Mouse (Mus musculus): ENCODE results near the gene Gm49384. TPM values are rescaled to one million over a fixed set of nuclear protein-coding genes. Genes with fewer than 3 reads are reported as not detected.

Gene Gm49384
- polyA plus RNA-seq, 1 experiment from 2014 or later, result 8.7 TPM

GRCm38 (mm10) chr12:69210056-69210979 is 6.3 kb upstream of the Gm49384 start:
- Histone ChIP-seq H3K9ac (ENCODE audit: low read length) (no peak overlapping the region), H3K36me3 (ENCODE audit: control insufficient read depth, insufficient read depth, low read length) (0 out of 2 replicates have a peak, but pooled peaks cover 4% of the 10 kb centered on the region)
- no peak for DNase-seq (ENCODE audit: low spot score)

GRCm38 (mm10) chr12:69208520-69208919 is 4.5 kb upstream of the Gm49384 start:
- H3K4me1 ChIP-seq (replicated peaks; ENCODE audit: control insufficient read depth, insufficient read depth), result no peaks in the 10 kb centered on the region
- no peak overlapping the region for H3K4me3 ChIP-seq (ENCODE audit: low read depth, low read length)
- no peaks in the 10 kb centered on the region for H3K27me3 ChIP-seq (ENCODE audit: control insufficient read depth, insufficient read depth, low read length)
- no peak overlapping the region for H3K27ac ChIP-seq (replicated peaks)
- H3K9me3 ChIP-seq (ENCODE audit: control insufficient read depth, low read length), result no peaks in the 10 kb centered on the region
- TF ChIP-seq CTCF (IDR thresholded peaks at IDR 0.05; ENCODE audit: low read depth) (peak; percentile 50), EP300 (optimal IDR thresholded peaks at IDR 0.05) (no peak)
- no peak for ATAC-seq (ENCODE audit: low FRiP score, low TSS enrichment)
- no peak overlapping the region for H3K4me2 ChIP-seq (replicated peaks; ENCODE audit: low read depth)
- 0 out of 2 replicates have a peak, but pooled peaks cover 4% of the 10 kb centered on the region for H3K36me3 ChIP-seq (ENCODE audit: control insufficient read depth, insufficient read depth, low read length)
- DNase-seq (ENCODE audit: low spot score), result no peak
- WGBS, result 93% methylated on average over 2 of the region's 2 CpGs
- no peak overlapping the region for H3K9ac ChIP-seq (ENCODE audit: low read length)

More at GRCm38 (mm10) chr12:69210056-69210979, 6.3 kb upstream of the Gm49384 start:
- Histone ChIP-seq H3K27ac (replicated peaks) (no peak overlapping the region), H3K4me3 (ENCODE audit: low read depth, low read length) (no peak overlapping the region), H3K9me3 (ENCODE audit: control insufficient read depth, low read length) (no peaks in the 10 kb centered on the region), H3K4me1 (replicated peaks; ENCODE audit: control insufficient read depth, insufficient read depth) (no peaks in the 10 kb centered on the region), H3K27me3 (ENCODE audit: control insufficient read depth, insufficient read depth, low read length) (no peaks in the 10 kb centered on the region), H3K4me2 (replicated peaks; ENCODE audit: low read depth) (no peak overlapping the region)
- no peak for ATAC-seq (ENCODE audit: low FRiP score, low TSS enrichment)
- no peak for TF ChIP-seq CTCF (IDR thresholded peaks at IDR 0.05; ENCODE audit: low read depth)
- TF ChIP-seq EP300 (optimal IDR thresholded peaks at IDR 0.05), result no peak
- 91% methylated on average over 18 of the region's 18 CpGs for WGBS

- H3K9me3 ChIP-seq (ENCODE audit: control insufficient read depth, low read length), result no peaks in the 10 kb centered on the region
- 95% methylated on average over 7 of the region's 7 CpGs for WGBS
- no peak overlapping the region for H3K4me3 ChIP-seq (ENCODE audit: low read depth, low read length)
- H3K4me2 ChIP-seq (replicated peaks; ENCODE audit: low read depth), result no peak overlapping the region
- TF ChIP-seq CTCF (IDR thresholded peaks at IDR 0.05; ENCODE audit: low read depth) (no peak), EP300 (optimal IDR thresholded peaks at IDR 0.05) (no peak)
- DNase-seq (ENCODE audit: low spot score) (no peak), ATAC-seq (ENCODE audit: low FRiP score, low TSS enrichment) (no peak)
- H3K9ac ChIP-seq (ENCODE audit: low read length), result no peak overlapping the region
- H3K4me1 ChIP-seq (replicated peaks; ENCODE audit: control insufficient read depth, insufficient read depth), result no peaks in the 10 kb centered on the region
- no peak overlapping the region for H3K27ac ChIP-seq (replicated peaks)
- H3K36me3 ChIP-seq (ENCODE audit: control insufficient read depth, insufficient read depth, low read length), result 0 out of 2 replicates have a peak, but pooled peaks cover 4% of the 10 kb centered on the region
- no peaks in the 10 kb centered on the region for H3K27me3 ChIP-seq (ENCODE audit: control insufficient read depth, insufficient read depth, low read length)
Observed at GRCm38 (mm10) chr12:69207926-69208325, 3.9 kb upstream of the Gm49384 start.

GRCm38 (mm10) chr12:69207396-69207795 is 3.3 kb upstream of the Gm49384 start:
- Histone ChIP-seq H3K4me3 (ENCODE audit: low read depth, low read length) (no peak overlapping the region), H3K4me1 (replicated peaks; ENCODE audit: control insufficient read depth, insufficient read depth) (no peaks in the 10 kb centered on the region), H3K9me3 (ENCODE audit: control insufficient read depth, low read length) (no peaks in the 10 kb centered on the region), H3K27me3 (ENCODE audit: control insufficient read depth, insufficient read depth, low read length) (no peaks in the 10 kb centered on the region), H3K36me3 (ENCODE audit: control insufficient read depth, insufficient read depth, low read length) (0 out of 2 replicates have a peak, but pooled peaks cover 4% of the 10 kb centered on the region), H3K27ac (replicated peaks) (no peak overlapping the region), H3K4me2 (replicated peaks; ENCODE audit: low read depth) (no peak overlapping the region), H3K9ac (ENCODE audit: low read length) (no peak overlapping the region)
- no peak for ATAC-seq (ENCODE audit: low FRiP score, low TSS enrichment)
- DNase-seq (ENCODE audit: low spot score), result no peak
- no peak for TF ChIP-seq EP300 (optimal IDR thresholded peaks at IDR 0.05)
- no peak for TF ChIP-seq CTCF (IDR thresholded peaks at IDR 0.05; ENCODE audit: low read depth)
- WGBS, result 91% methylated on average over 8 of the region's 8 CpGs

GRCm38 (mm10) chr12:69198985-69199384 is 5.1 kb downstream of the Gm49384 start:
- 0 out of 2 replicates have a peak, but pooled peaks cover 3% of the 10 kb centered on the region for H3K36me3 ChIP-seq (ENCODE audit: control insufficient read depth, insufficient read depth, low read length)
- H3K4me3 ChIP-seq (ENCODE audit: low read depth, low read length), result no peak overlapping the region
- H3K27me3 ChIP-seq (ENCODE audit: control insufficient read depth, insufficient read depth, low read length), result no peaks in the 10 kb centered on the region
- no peak overlapping the region for H3K4me2 ChIP-seq (replicated peaks; ENCODE audit: low read depth)
- no peak overlapping the region for H3K9ac ChIP-seq (ENCODE audit: low read length)
- TF ChIP-seq EP300 (optimal IDR thresholded peaks at IDR 0.05), result no peak
- TF ChIP-seq CTCF (IDR thresholded peaks at IDR 0.05; ENCODE audit: low read depth), result no peak
- ATAC-seq (ENCODE audit: low FRiP score, low TSS enrichment) (peak; percentile 63; the same call in 1 of the 2 replicates), DNase-seq (ENCODE audit: low spot score) (peak; percentile 29)
- H3K4me1 ChIP-seq (replicated peaks; ENCODE audit: control insufficient read depth, insufficient read depth), result 0 out of 2 replicates have a peak, but pooled peaks cover 2% of the 10 kb centered on the region
- H3K27ac ChIP-seq (replicated peaks), result no peak overlapping the region
- no peaks in the 10 kb centered on the region for H3K9me3 ChIP-seq (ENCODE audit: control insufficient read depth, low read length)

GRCm38 (mm10) chr12:69198164-69198535 is 5.9 kb downstream of the Gm49384 start, which contains the start of gene Dnaaf2:
Gene Dnaaf2, minus strand, starts transcription at chr12:69198429.
- Histone ChIP-seq H3K27ac (replicated peaks) (peak within 1 kb of the TSS; percentile 92), H3K27me3 (ENCODE audit: control insufficient read depth, insufficient read depth, low read length) (no peaks in the 10 kb centered on the region), H3K4me2 (replicated peaks; ENCODE audit: low read depth) (peak within 1 kb of the TSS; percentile 89), H3K9me3 (ENCODE audit: control insufficient read depth, low read length) (no peaks in the 10 kb centered on the region), H3K4me1 (replicated peaks; ENCODE audit: control insufficient read depth, insufficient read depth) (0 out of 2 replicates have a peak, but pooled peaks cover 2% of the 10 kb centered on the region), H3K4me3 (ENCODE audit: low read depth, low read length) (peak within 1 kb of the TSS; percentile 92), H3K9ac (ENCODE audit: low read length) (peak within 1 kb of the TSS; percentile 79), H3K36me3 (ENCODE audit: control insufficient read depth, insufficient read depth, low read length) (0 out of 2 replicates have a peak, but pooled peaks cover 3% of the 10 kb centered on the region)
- under 1% methylated on average over 18 of the region's 18 CpGs for WGBS
- TF ChIP-seq EP300 (optimal IDR thresholded peaks at IDR 0.05), result no peak
- TF ChIP-seq CTCF (IDR thresholded peaks at IDR 0.05; ENCODE audit: low read depth), result no peak
- peak; percentile 78 for DNase-seq (ENCODE audit: low spot score)
- ATAC-seq (ENCODE audit: low FRiP score, low TSS enrichment), result peak; percentile 30

All from stomach, postnatal 0 days (tissue).